Mouse (Mus musculus) stomach, embryonic 14.5 days (tissue): ENCODE measurements around the gene Add2. TPM values are rescaled to one million over a fixed set of nuclear protein-coding genes. Genes with fewer than 3 reads are reported as not detected.
"Not testable (repeated sequence)": the region's sequence is repeated elsewhere in the genome, so short reads cannot be mapped to it uniquely, and the experiment has no call there.

Experiments
- ATAC-seq: fragments of 200-750 bp; cut with Nextera tagmentation; 2 replicates; pipeline ENCODE4 v1.8.0; 2017; ENCODE audit warnings: low read depth, moderate TSS enrichment; ENCODE audit not compliant: insufficient number of reproducible peaks, insufficient read depth, low FRiP score
- H3K27ac ChIP-seq: fragments of 300-500 bp; sonication (generic); 2 replicates; pipeline ENCODE4 v1.5.1; 2014; ENCODE audit warnings: mild to moderate bottlenecking, low read length, moderate library complexity, mixed read lengths
- H3K27me3 ChIP-seq: fragments of 300-500 bp; sonication (generic); 2 replicates; pipeline ENCODE4 v1.6.1; 2014; ENCODE audit warnings: low read length, control low read depth, mixed read lengths; ENCODE audit not compliant: control insufficient read depth, insufficient read depth
- H3K36me3 ChIP-seq: fragments of 300-500 bp; sonication (generic); 2 replicates; pipeline ENCODE4 v1.6.1; 2014; ENCODE audit warnings: mild to moderate bottlenecking, control low read depth, low read length, moderate library complexity, mixed read lengths; ENCODE audit not compliant: control insufficient read depth, insufficient read depth
- H3K4me1 ChIP-seq: fragments of 300-500 bp; sonication (generic); 2 replicates; pipeline ENCODE4 v1.6.1; 2014; ENCODE audit warnings: low read length, control low read depth, mixed read lengths; ENCODE audit not compliant: control insufficient read depth, insufficient read depth
- H3K4me2 ChIP-seq: fragments of 300-500 bp; sonication (generic); replicated peaks from 2 replicates; pipeline ENCODE4 v1.6.1; 2014; ENCODE audit warnings: low read depth, low read length, control low read depth
- H3K4me3 ChIP-seq: fragments of 300-500 bp; sonication (generic); 2 replicates; pipeline ENCODE4 v1.5.1; 2014; ENCODE audit warnings: low read depth, low read length, control low read depth
- H3K9ac ChIP-seq: fragments of 300-500 bp; sonication (generic); replicated peaks from 2 replicates; pipeline ENCODE4 v1.6.1; 2014; ENCODE audit warnings: low read depth, mild to moderate bottlenecking, control low read depth, low read length, moderate library complexity, mixed read lengths
- H3K9me3 ChIP-seq: fragments of 300-500 bp; sonication (generic); 2 replicates; pipeline ENCODE4 v1.6.1; 2016; ENCODE audit warnings: low read depth, low read length, control low read depth; ENCODE audit not compliant: control insufficient read depth
- WGBS: fragments of 180-500 bp; shearing (Covaris S2); extraction: QIAGEN DNeasy Blood & Tissue Kit; methylation state at CpG from one replicate; pipeline ENCODE4 v1.1.7; 2014; 5-methylcytosine and 5-hydroxymethylcytosine counted together
- polyA plus RNA-seq: library from polyadenylated mRNA; unstranded; fragments of >200 nt; fragmentation: Nextera tagmentation; extraction: Ambion mirVana; gene quantifications from 2 replicates; pipeline ENCODE4 v1.2.1, GENCODE M21; 2014

The Add2 gene
- 7.1 and 7.7 TPM in 2 replicates for polyA plus RNA-seq

GRCm38 (mm10) chr6:86028601-86029322 lies at the start of gene Add2:
Add2 (plus strand) TSS chr6:86028681.
- peaks cover 14% of the 10 kb centered on the region for H3K27me3 ChIP-seq
- H3K4me3 ChIP-seq = peak within 1 kb of the TSS; percentile 47
- H3K4me1 ChIP-seq = no peaks in the 10 kb centered on the region
- no peaks in the 10 kb centered on the region for H3K36me3 ChIP-seq
- no peak within 1 kb of the TSS for H3K27ac ChIP-seq
- H3K4me2 ChIP-seq = peak within 1 kb of the TSS; percentile 97
- peak within 1 kb of the TSS; percentile 36; the same call in 1 of the 2 replicates for H3K9ac ChIP-seq
- peak; percentile 69; the same call in 1 of the 2 replicates for ATAC-seq
- WGBS = 1% methylated on average over 56 of the region's 56 CpGs
- H3K9me3 ChIP-seq = no peaks in the 10 kb centered on the region

GRCm38 (mm10) chr6:85978736-85979135 lies 49.7 kb upstream of the Add2 start:
- not testable (repeated sequence) for ATAC-seq, H3K36me3 ChIP-seq
- WGBS = 85% methylated on average over 4 of the region's 4 CpGs

DNA sequence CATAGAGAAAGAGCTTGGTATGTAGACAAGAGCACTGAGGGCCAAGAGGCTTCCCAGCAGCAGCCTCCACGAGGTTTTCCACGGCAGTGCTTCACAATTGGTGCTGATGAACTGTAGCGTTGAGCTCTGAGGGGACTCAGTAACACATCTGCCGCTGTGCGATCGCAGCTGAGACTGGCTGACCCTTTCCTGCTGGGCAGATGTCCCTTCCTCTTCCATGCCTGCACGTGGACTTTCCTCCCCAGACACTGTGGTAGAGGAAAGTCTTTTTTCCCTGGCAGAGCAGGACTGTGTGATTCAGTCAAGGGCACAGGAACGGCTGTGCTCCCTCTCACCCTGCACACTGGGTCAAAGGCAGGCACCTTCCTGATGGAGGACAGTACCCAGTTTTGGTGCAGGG lies 44.1 kb upstream of the Add2 start:
- no peak overlapping the region for H3K4me3 ChIP-seq
- H3K9ac ChIP-seq = no peak overlapping the region
- no peak for ATAC-seq
- WGBS = 81% methylated on average over 8 of the region's 8 CpGs
- H3K4me1 ChIP-seq = no peaks in the 10 kb centered on the region
- H3K9me3 ChIP-seq = no peaks in the 10 kb centered on the region
- H3K36me3 ChIP-seq = no peaks in the 10 kb centered on the region
- no peak overlapping the region for H3K4me2 ChIP-seq
- H3K27me3 ChIP-seq = no peaks in the 10 kb centered on the region
- H3K27ac ChIP-seq = no peak overlapping the region

More at GRCm38 (mm10) chr6:85978736-85979135, 49.7 kb upstream of the Add2 start:
- not testable (repeated sequence) for H3K27ac ChIP-seq, H3K27me3 ChIP-seq, H3K4me1 ChIP-seq, H3K9me3 ChIP-seq, H3K4me3 ChIP-seq, H3K4me2 ChIP-seq, H3K9ac ChIP-seq

DNA sequence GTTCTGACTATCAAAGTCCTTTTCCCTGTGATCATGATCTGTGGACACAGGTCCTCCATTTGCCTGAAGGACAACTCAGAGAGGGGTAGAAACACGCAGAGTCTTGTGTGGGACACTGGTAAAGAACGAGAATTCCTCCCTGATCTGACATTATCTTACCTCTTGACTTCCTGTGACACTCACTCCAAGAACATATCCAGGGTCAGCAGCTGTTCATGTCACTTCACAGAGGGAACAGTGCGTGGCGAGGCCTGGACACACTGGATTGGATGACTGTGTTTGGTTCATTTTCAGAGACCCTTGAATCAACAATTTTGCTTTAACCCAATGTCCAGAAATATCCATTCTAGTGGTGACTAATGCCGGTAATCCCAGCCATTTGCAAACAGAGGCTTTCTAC lies 38.9 kb upstream of the Add2 start:
- not testable (repeated sequence) for H3K4me3 ChIP-seq, H3K27me3 ChIP-seq, ATAC-seq, H3K4me1 ChIP-seq, H3K4me2 ChIP-seq, H3K36me3 ChIP-seq, H3K9me3 ChIP-seq, H3K27ac ChIP-seq, H3K9ac ChIP-seq
- 74% methylated on average over 5 of the region's 5 CpGs for WGBS

GRCm38 (mm10) chr6:85990774-85991173 lies 37.7 kb upstream of the Add2 start:
- H3K4me3 ChIP-seq, H3K4me1 ChIP-seq, H3K9ac ChIP-seq, H3K27me3 ChIP-seq, ATAC-seq, H3K9me3 ChIP-seq, H3K27ac ChIP-seq, H3K36me3 ChIP-seq, H3K4me2 ChIP-seq: not testable (repeated sequence)
- WGBS = 66% methylated on average over 5 of the region's 5 CpGs

- H3K9ac ChIP-seq = no peak overlapping the region
- no peak overlapping the region for H3K27ac ChIP-seq
- ATAC-seq = no peak
- no peak overlapping the region for H3K4me2 ChIP-seq
- H3K36me3 ChIP-seq = no peaks in the 10 kb centered on the region
- no peaks in the 10 kb centered on the region for H3K4me1 ChIP-seq
- H3K9me3 ChIP-seq = no peaks in the 10 kb centered on the region
- WGBS = 71% methylated on average over 18 of the region's 18 CpGs
- H3K4me3 ChIP-seq = no peak overlapping the region
- H3K27me3 ChIP-seq = no peaks in the 10 kb centered on the region
Observed at GRCm38 (mm10) chr6:86003405-86003925, 25.0 kb upstream of the Add2 start.

DNA sequence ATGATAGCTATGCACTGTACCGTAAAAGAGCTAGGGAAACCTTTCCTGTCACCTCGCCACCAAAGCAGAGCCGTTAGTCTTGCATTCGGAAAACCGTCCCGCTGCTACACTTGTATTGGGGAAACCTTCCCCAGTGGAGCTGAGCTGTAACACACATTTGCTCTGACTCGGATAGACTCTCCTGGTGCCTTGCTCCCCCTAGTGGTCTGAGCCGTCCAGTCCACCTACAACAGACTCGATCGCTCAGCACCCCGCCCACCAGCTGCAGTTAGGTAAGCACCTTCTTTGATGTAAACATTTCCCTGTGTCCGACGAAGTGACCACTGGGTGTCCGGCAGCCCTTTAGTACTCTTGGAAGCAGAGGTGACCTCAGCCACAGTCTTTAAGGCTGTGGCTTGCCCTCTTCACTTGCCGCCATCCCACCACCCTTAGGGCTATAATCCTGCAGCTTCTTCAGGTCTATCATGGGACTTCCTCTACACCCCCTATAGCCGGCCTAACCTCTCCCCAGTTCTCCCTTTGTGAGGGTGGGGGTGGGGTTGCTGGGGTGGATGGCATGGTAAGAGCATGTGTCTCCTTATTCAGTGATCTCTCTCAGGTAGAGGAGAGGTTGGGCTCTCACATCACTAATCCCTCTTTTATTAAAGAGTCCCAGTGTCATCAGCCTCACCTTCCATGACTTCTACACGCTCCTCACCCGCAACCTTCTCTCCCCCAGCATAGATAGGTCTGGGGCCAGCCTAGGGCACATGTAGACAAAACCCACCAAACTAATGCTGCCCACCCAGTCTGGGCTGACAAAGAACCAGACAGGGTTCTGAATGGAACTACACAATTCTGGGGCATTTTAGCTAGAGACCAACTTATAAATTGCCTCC lies 24.0 kb upstream of the Add2 start:
- no peaks in the 10 kb centered on the region for H3K36me3 ChIP-seq
- no peak overlapping the region for H3K4me3 ChIP-seq
- 10% methylated on average over 18 of the region's 18 CpGs for WGBS
- no peaks in the 10 kb centered on the region for H3K4me1 ChIP-seq
- peak overlapping the region; percentile 29; the same call in 1 of the 2 replicates for H3K4me2 ChIP-seq
- H3K9ac ChIP-seq = no peak overlapping the region
- ATAC-seq = peak; percentile 81
- no peaks in the 10 kb centered on the region for H3K27me3 ChIP-seq
- no peaks in the 10 kb centered on the region for H3K9me3 ChIP-seq
- H3K27ac ChIP-seq = no peak overlapping the region

DNA sequence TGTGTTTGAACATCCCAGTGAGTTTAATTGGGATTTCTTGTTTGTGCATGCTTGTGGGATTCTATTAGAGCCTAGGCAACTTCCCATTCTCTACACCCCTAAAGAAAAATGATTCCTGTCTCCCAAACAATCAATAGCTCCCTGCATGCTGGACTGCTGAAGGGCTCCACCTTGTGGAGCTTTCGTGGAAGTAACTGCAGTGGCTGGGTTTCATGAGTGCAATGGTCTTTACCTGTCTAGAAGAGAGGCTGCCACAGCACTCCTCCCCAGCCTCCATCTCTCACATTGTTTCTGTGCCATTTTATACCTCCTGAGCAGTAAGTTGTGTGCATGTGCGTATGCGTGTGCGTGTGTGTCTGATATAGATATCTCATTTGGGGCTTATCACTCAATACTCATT lies 18.5 kb upstream of the Add2 start:
- no peak overlapping the region for H3K4me2 ChIP-seq
- no peaks in the 10 kb centered on the region for H3K36me3 ChIP-seq
- no peak overlapping the region for H3K4me3 ChIP-seq
- 34% methylated on average over 4 of the region's 4 CpGs for WGBS
- no peaks in the 10 kb centered on the region for H3K27me3 ChIP-seq
- H3K27ac ChIP-seq = no peak overlapping the region
- H3K9me3 ChIP-seq = no peaks in the 10 kb centered on the region
- no peaks in the 10 kb centered on the region for H3K4me1 ChIP-seq
- H3K9ac ChIP-seq = no peak overlapping the region
- peak; percentile 42; the same call in 1 of the 2 replicates for ATAC-seq
